Mouse (Mus musculus): ENCODE results near the gene Zfp362. TPM values are rescaled to one million over a fixed set of nuclear protein-coding genes. Genes with fewer than 3 reads are reported as not detected.

The Zfp362 gene
- polyA plus RNA-seq, 1 experiment = 29.7 TPM

- no peaks in the 10 kb centered on the region for H3K4me1 ChIP-seq (ENCODE audit: control insufficient read depth, insufficient read depth, low read length)
- H3K27ac ChIP-seq (ENCODE audit: insufficient read depth, low read depth, low read length) = no peak overlapping the region
- WGBS = 90% methylated on average over 9 of the region's 9 CpGs
- TF ChIP-seq CTCF (conservative IDR thresholded peaks at IDR 0.05; ENCODE audit: insufficient read depth, insufficient read length, low read depth, low read length) (peak; percentile 67), POLR2A (IDR thresholded peaks at IDR 0.05; ENCODE audit: low read depth, low read length) (no peak)
- H3K4me3 ChIP-seq (ENCODE audit: insufficient read depth, low read depth, low read length) = no peak overlapping the region
- peak; percentile 67 for DNase-seq
- peaks cover 2% of the 10 kb centered on the region; the same call in 1 of the 2 replicates for H3K36me3 ChIP-seq (ENCODE audit: control insufficient read depth, insufficient read depth, low read length)
- H3K27me3 ChIP-seq (replicated peaks; ENCODE audit: control insufficient read depth, insufficient read depth, low read length) = no peaks in the 10 kb centered on the region
Measured at GRCm38 (mm10) chr4:128774467-128774866, 31.4 kb downstream of the Zfp362 start.

GRCm38 (mm10) chr4:128773820-128774219 is 32.0 kb downstream of the Zfp362 start:
- no peak overlapping the region for H3K4me3 ChIP-seq (ENCODE audit: insufficient read depth, low read depth, low read length)
- H3K27ac ChIP-seq (ENCODE audit: insufficient read depth, low read depth, low read length) = no peak overlapping the region
- DNase-seq = no peak
- no peaks in the 10 kb centered on the region for H3K27me3 ChIP-seq (replicated peaks; ENCODE audit: control insufficient read depth, insufficient read depth, low read length)
- peaks cover 2% of the 10 kb centered on the region; the same call in 1 of the 2 replicates for H3K36me3 ChIP-seq (ENCODE audit: control insufficient read depth, insufficient read depth, low read length)
- H3K4me1 ChIP-seq (ENCODE audit: control insufficient read depth, insufficient read depth, low read length) = no peaks in the 10 kb centered on the region
- TF ChIP-seq POLR2A (IDR thresholded peaks at IDR 0.05; ENCODE audit: low read depth, low read length) (no peak), CTCF (conservative IDR thresholded peaks at IDR 0.05; ENCODE audit: insufficient read depth, insufficient read length, low read depth, low read length) (no peak)
- WGBS = 72% methylated on average over 11 of the region's 11 CpGs

DNA sequence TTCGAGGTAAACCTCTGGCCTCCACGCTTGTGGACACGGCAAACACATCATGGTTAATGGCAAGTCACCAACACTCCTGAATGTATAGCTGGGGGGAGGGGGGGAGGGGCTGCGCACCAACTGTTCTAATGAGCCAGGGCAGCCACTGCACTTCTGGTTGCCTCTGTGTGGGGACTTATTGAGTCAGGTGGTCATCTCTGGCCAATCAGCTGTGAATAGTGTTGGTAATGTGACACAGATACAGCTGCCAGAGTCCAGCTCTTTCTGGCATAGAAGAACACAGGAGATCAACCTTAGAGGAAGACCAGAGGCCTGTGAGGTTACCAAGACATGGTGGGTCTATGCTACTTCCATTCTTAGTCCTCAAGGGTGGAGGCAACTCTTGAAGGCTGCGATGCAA is 35.1 kb downstream of the Zfp362 start:
- 63% methylated on average over 5 of the region's 5 CpGs for WGBS
- no peak overlapping the region for H3K27ac ChIP-seq (ENCODE audit: insufficient read depth, low read depth, low read length)

DNA sequence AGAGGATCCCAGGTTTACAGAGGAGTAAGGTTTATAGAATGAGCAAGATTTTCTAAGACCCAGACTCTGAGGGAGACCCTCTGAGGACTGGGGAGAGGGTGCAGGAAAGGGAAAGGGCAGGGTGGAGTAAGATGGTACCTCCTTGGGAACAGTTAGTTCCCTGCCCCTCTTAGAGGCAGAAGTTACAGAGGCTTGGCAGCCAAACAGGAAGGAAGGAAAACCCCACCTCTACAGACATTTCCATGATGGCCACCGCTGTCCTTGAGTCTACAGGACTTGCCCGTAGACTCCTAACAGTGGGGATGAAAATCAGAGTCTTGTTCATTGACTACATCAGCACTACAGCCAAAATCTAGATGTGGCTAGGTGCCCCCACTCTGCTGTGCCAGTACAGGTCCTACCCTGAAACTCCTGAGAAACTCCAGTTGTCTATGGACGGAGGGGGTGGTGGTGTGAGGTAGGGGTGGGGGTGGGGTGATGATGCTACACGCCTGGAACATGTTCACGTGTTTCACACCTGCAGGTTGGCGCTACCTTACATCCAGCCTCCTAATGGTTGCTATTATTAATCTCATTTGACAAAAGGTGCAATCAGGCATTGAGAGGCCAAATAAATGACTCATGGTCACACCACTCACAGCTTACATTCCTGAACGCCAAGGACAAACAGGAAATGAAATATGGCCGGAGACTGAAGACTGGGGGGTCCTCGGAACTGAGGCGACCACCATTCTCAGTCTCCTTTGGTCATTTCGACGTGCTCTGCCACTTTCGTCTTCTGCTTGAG is 36.1 kb downstream of the Zfp362 start:
- Histone ChIP-seq H3K36me3 (ENCODE audit: control insufficient read depth, insufficient read depth, low read length) (peaks cover 2% of the 10 kb centered on the region; the same call in 1 of the 2 replicates), H3K4me1 (ENCODE audit: control insufficient read depth, insufficient read depth, low read length) (no peaks in the 10 kb centered on the region), H3K27me3 (replicated peaks; ENCODE audit: control insufficient read depth, insufficient read depth, low read length) (no peaks in the 10 kb centered on the region), H3K4me3 (ENCODE audit: insufficient read depth, low read depth, low read length) (no peak overlapping the region), H3K27ac (ENCODE audit: insufficient read depth, low read depth, low read length) (no peak overlapping the region)
- TF ChIP-seq CTCF (conservative IDR thresholded peaks at IDR 0.05; ENCODE audit: insufficient read depth, insufficient read length, low read depth, low read length) (no peak), POLR2A (IDR thresholded peaks at IDR 0.05; ENCODE audit: low read depth, low read length) (no peak)
- WGBS = 59% methylated on average over 13 of the region's 13 CpGs
- DNase-seq = no peak

More for the DNA sequence above, 35.1 kb downstream of the Zfp362 start:
- peaks cover 2% of the 10 kb centered on the region; the same call in 1 of the 2 replicates for H3K36me3 ChIP-seq (ENCODE audit: control insufficient read depth, insufficient read depth, low read length)
- TF ChIP-seq POLR2A (IDR thresholded peaks at IDR 0.05; ENCODE audit: low read depth, low read length) (no peak), CTCF (conservative IDR thresholded peaks at IDR 0.05; ENCODE audit: insufficient read depth, insufficient read length, low read depth, low read length) (no peak)
- DNase-seq = no peak
- no peaks in the 10 kb centered on the region for H3K27me3 ChIP-seq (replicated peaks; ENCODE audit: control insufficient read depth, insufficient read depth, low read length)
- no peaks in the 10 kb centered on the region for H3K4me1 ChIP-seq (ENCODE audit: control insufficient read depth, insufficient read depth, low read length)
- no peak overlapping the region for H3K4me3 ChIP-seq (ENCODE audit: insufficient read depth, low read depth, low read length)

- Histone ChIP-seq H3K4me3 (ENCODE audit: insufficient read depth, low read depth, low read length) (no peak overlapping the region), H3K36me3 (ENCODE audit: control insufficient read depth, insufficient read depth, low read length) (no peaks in the 10 kb centered on the region), H3K27ac (ENCODE audit: insufficient read depth, low read depth, low read length) (no peak overlapping the region), H3K27me3 (replicated peaks; ENCODE audit: control insufficient read depth, insufficient read depth, low read length) (no peaks in the 10 kb centered on the region), H3K4me1 (ENCODE audit: control insufficient read depth, insufficient read depth, low read length) (no peaks in the 10 kb centered on the region)
- DNase-seq = no peak
- TF ChIP-seq POLR2A (IDR thresholded peaks at IDR 0.05; ENCODE audit: low read depth, low read length) (no peak), CTCF (conservative IDR thresholded peaks at IDR 0.05; ENCODE audit: insufficient read depth, insufficient read length, low read depth, low read length) (no peak)
- 70% methylated on average over 13 of the region's 13 CpGs for WGBS
Measured at GRCm38 (mm10) chr4:128768120-128768519, 37.7 kb downstream of the Zfp362 start.

DNA sequence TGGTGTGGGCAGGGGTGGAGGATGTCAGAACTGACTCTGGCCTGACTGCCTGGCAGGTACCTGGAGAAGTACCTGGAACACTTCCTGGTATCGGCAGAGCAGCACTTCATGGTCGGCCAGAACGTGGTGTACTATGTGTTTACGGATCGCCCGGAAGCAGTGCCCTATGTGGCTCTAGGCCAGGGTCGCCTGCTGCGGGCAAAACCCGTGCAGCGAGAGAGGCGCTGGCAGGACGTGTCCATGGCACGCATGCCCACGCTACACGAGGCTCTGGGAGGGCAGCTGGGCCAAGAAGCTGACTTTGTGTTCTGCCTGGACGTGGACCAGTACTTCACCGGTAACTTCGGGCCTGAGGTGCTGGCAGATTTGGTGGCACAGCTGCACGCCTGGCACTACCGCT is 38.9 kb downstream of the Zfp362 start:
- DNase-seq = no peak
- Histone ChIP-seq H3K4me3 (ENCODE audit: insufficient read depth, low read depth, low read length) (no peak overlapping the region), H3K36me3 (ENCODE audit: control insufficient read depth, insufficient read depth, low read length) (no peaks in the 10 kb centered on the region), H3K27me3 (replicated peaks; ENCODE audit: control insufficient read depth, insufficient read depth, low read length) (no peaks in the 10 kb centered on the region), H3K4me1 (ENCODE audit: control insufficient read depth, insufficient read depth, low read length) (no peaks in the 10 kb centered on the region), H3K27ac (ENCODE audit: insufficient read depth, low read depth, low read length) (no peak overlapping the region)
- TF ChIP-seq CTCF (conservative IDR thresholded peaks at IDR 0.05; ENCODE audit: insufficient read depth, insufficient read length, low read depth, low read length) = no peak
- WGBS = 90% methylated on average over 20 of the region's 20 CpGs

- Histone ChIP-seq H3K4me1 (ENCODE audit: control insufficient read depth, insufficient read depth, low read length) (no peaks in the 10 kb centered on the region), H3K36me3 (ENCODE audit: control insufficient read depth, insufficient read depth, low read length) (no peaks in the 10 kb centered on the region), H3K27ac (ENCODE audit: insufficient read depth, low read depth, low read length) (no peak overlapping the region), H3K27me3 (replicated peaks; ENCODE audit: control insufficient read depth, insufficient read depth, low read length) (no peaks in the 10 kb centered on the region), H3K4me3 (ENCODE audit: insufficient read depth, low read depth, low read length) (no peak overlapping the region)
- TF ChIP-seq POLR2A (IDR thresholded peaks at IDR 0.05; ENCODE audit: low read depth, low read length) (no peak), CTCF (conservative IDR thresholded peaks at IDR 0.05; ENCODE audit: insufficient read depth, insufficient read length, low read depth, low read length) (no peak)
- WGBS = 92% methylated on average over 6 of the region's 6 CpGs
- no peak for DNase-seq
Measured at GRCm38 (mm10) chr4:128760029-128760428, 45.8 kb downstream of the Zfp362 start.
